Mouse (Mus musculus): ENCODE results near the gene Lgi1. TPM values are rescaled to one million over a fixed set of nuclear protein-coding genes. Genes with fewer than 3 reads are reported as not detected.

Lgi1 gene
- polyA plus RNA-seq, 1 experiment, result not detected

GRCm38 (mm10) chr19:38258651-38259065 lies 5.7 kb upstream of the Lgi1 start:
- Histone ChIP-seq H3K36me3 (ENCODE audit: control insufficient read depth) (no peaks in the 10 kb centered on the region), H3K4me1 (ENCODE audit: control insufficient read depth) (no peaks in the 10 kb centered on the region), H3K9me3 (ENCODE audit: control insufficient read depth, low read length) (no peaks in the 10 kb centered on the region), H3K4me3 (replicated peaks) (no peak overlapping the region), H3K27me3 (ENCODE audit: control insufficient read depth) (peaks cover under 1% of the 10 kb centered on the region)
- no peak for TF ChIP-seq TAL1 (IDR thresholded peaks at IDR 0.05; ENCODE audit: low read length)
- TF ChIP-seq GATA1 (IDR thresholded peaks at IDR 0.05; ENCODE audit: low read length), result no peak

DNA sequence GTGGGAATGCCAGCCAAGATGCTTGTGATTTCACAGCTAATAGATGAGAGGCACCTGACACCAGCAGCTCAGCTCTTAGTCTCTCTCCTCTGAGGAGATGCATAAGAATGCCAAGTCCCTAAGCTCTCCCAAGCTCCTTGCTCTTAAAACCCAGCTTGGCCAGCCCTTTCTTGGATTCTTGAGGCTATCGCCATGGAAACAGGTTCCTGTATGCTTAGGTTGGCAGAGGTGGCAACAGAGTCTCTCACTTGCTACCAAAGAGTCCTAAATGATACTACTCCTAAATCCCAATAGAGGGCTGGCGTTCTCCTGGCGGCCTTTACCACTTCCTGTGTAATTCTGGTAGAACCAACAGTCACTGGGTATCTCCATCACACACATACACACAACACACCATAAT lies 4.9 kb upstream of the Lgi1 start:
- Histone ChIP-seq H3K36me3 (ENCODE audit: control insufficient read depth) (no peaks in the 10 kb centered on the region), H3K27me3 (ENCODE audit: control insufficient read depth) (peaks cover 7% of the 10 kb centered on the region), H3K4me1 (ENCODE audit: control insufficient read depth) (no peaks in the 10 kb centered on the region), H3K4me3 (replicated peaks) (no peak overlapping the region), H3K9me3 (ENCODE audit: control insufficient read depth, low read length) (no peaks in the 10 kb centered on the region)
- TF ChIP-seq GATA1 (IDR thresholded peaks at IDR 0.05; ENCODE audit: low read length) (no peak), TAL1 (IDR thresholded peaks at IDR 0.05; ENCODE audit: low read length) (no peak)

- Histone ChIP-seq H3K27me3 (ENCODE audit: control insufficient read depth) (peaks cover 11% of the 10 kb centered on the region), H3K9me3 (ENCODE audit: control insufficient read depth, low read length) (no peaks in the 10 kb centered on the region), H3K36me3 (ENCODE audit: control insufficient read depth) (no peaks in the 10 kb centered on the region), H3K4me1 (ENCODE audit: control insufficient read depth) (no peaks in the 10 kb centered on the region), H3K4me3 (replicated peaks) (no peak overlapping the region)
- TF ChIP-seq GATA1 (IDR thresholded peaks at IDR 0.05; ENCODE audit: low read length) (no peak), TAL1 (IDR thresholded peaks at IDR 0.05; ENCODE audit: low read length) (no peak)
These were observed 4.0 kb upstream of the Lgi1 start for GRCm38 (mm10) chr19:38260346-38260745.

- H3K4me3 ChIP-seq (replicated peaks), result no peak overlapping the region
- no peak for TF ChIP-seq GATA1 (IDR thresholded peaks at IDR 0.05; ENCODE audit: low read length)
- no peak for TF ChIP-seq TAL1 (IDR thresholded peaks at IDR 0.05; ENCODE audit: low read length)
- no peaks in the 10 kb centered on the region for H3K9me3 ChIP-seq (ENCODE audit: control insufficient read depth, low read length)
- peaks cover 11% of the 10 kb centered on the region for H3K27me3 ChIP-seq (ENCODE audit: control insufficient read depth)
- no peaks in the 10 kb centered on the region for H3K36me3 ChIP-seq (ENCODE audit: control insufficient read depth)
- H3K4me1 ChIP-seq (ENCODE audit: control insufficient read depth), result no peaks in the 10 kb centered on the region
These were observed 3.0 kb upstream of the Lgi1 start for GRCm38 (mm10) chr19:38261351-38261750.

GRCm38 (mm10) chr19:38263829-38264504 lies 369 bp upstream of the Lgi1 start:
- Histone ChIP-seq H3K4me1 (ENCODE audit: control insufficient read depth) (no peaks in the 10 kb centered on the region), H3K27me3 (ENCODE audit: control insufficient read depth) (peaks cover 11% of the 10 kb centered on the region), H3K4me3 (replicated peaks) (no peak overlapping the region), H3K9me3 (ENCODE audit: control insufficient read depth, low read length) (no peaks in the 10 kb centered on the region), H3K36me3 (ENCODE audit: control insufficient read depth) (no peaks in the 10 kb centered on the region)
- TF ChIP-seq GATA1 (IDR thresholded peaks at IDR 0.05; ENCODE audit: low read length) (no peak), TAL1 (IDR thresholded peaks at IDR 0.05; ENCODE audit: low read length) (no peak)

DNA sequence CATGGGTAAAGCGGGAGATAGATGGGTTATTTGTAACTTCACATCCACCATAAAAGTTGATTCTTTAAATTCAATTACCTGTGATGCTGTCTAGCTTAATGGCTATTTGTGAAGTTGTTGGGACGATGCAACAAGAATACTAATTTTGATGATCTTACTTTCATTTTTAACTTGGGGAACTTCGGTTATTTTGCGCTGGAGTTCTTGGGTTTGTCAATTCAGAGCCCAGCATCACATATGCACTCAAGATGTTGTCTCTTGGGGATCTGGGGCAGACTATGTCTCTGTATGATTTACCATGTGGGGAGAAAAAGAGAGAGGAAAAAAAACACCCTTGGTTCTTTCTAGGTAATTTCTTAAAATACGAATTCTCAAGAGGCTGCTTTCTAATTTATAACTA lies 1.4 kb downstream of the Lgi1 start:
- no peaks in the 10 kb centered on the region for H3K4me1 ChIP-seq (ENCODE audit: control insufficient read depth)
- H3K9me3 ChIP-seq (ENCODE audit: control insufficient read depth, low read length), result no peaks in the 10 kb centered on the region
- H3K27me3 ChIP-seq (ENCODE audit: control insufficient read depth), result peaks cover 11% of the 10 kb centered on the region
- no peak for TF ChIP-seq TAL1 (IDR thresholded peaks at IDR 0.05; ENCODE audit: low read length)
- TF ChIP-seq GATA1 (IDR thresholded peaks at IDR 0.05; ENCODE audit: low read length), result no peak
- no peaks in the 10 kb centered on the region for H3K36me3 ChIP-seq (ENCODE audit: control insufficient read depth)
- no peak overlapping the region for H3K4me3 ChIP-seq (replicated peaks)

- H3K27me3 ChIP-seq (ENCODE audit: control insufficient read depth), result peaks cover 11% of the 10 kb centered on the region
- TF ChIP-seq GATA1 (IDR thresholded peaks at IDR 0.05; ENCODE audit: low read length) (no peak), TAL1 (IDR thresholded peaks at IDR 0.05; ENCODE audit: low read length) (no peak)
- no peak overlapping the region for H3K4me3 ChIP-seq (replicated peaks)
- no peaks in the 10 kb centered on the region for H3K4me1 ChIP-seq (ENCODE audit: control insufficient read depth)
- H3K9me3 ChIP-seq (ENCODE audit: control insufficient read depth, low read length), result no peaks in the 10 kb centered on the region
- no peaks in the 10 kb centered on the region for H3K36me3 ChIP-seq (ENCODE audit: control insufficient read depth)
These were observed 3.1 kb downstream of the Lgi1 start for GRCm38 (mm10) chr19:38267469-38267868.

DNA sequence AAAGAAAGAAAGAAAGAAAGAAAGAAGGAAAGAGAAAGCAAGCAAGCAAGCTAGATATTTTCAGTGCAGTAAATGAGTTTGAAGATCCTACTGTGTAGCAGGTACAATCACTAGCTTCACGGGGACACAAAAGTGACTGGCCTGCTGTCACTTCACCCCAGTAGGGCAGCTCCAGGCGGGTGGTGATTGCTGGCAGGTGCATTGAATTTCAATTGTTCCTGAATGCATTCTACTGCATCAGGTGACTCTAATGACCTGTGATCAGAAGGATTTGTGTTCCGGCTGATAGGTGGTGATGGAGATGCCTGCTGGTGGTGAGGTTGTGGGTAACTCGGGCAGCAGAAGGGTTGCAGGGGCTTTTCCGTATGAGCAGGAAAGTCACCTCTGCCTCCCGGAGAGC lies 6.7 kb downstream of the Lgi1 start:
- Histone ChIP-seq H3K4me1 (ENCODE audit: control insufficient read depth) (no peaks in the 10 kb centered on the region), H3K27me3 (ENCODE audit: control insufficient read depth) (no peaks in the 10 kb centered on the region; the same call in 1 of the 2 replicates), H3K9me3 (ENCODE audit: control insufficient read depth, low read length) (no peaks in the 10 kb centered on the region), H3K36me3 (ENCODE audit: control insufficient read depth) (no peaks in the 10 kb centered on the region), H3K4me3 (replicated peaks) (no peak overlapping the region)
- TF ChIP-seq GATA1 (IDR thresholded peaks at IDR 0.05; ENCODE audit: low read length) (no peak), TAL1 (IDR thresholded peaks at IDR 0.05; ENCODE audit: low read length) (no peak)

DNA sequence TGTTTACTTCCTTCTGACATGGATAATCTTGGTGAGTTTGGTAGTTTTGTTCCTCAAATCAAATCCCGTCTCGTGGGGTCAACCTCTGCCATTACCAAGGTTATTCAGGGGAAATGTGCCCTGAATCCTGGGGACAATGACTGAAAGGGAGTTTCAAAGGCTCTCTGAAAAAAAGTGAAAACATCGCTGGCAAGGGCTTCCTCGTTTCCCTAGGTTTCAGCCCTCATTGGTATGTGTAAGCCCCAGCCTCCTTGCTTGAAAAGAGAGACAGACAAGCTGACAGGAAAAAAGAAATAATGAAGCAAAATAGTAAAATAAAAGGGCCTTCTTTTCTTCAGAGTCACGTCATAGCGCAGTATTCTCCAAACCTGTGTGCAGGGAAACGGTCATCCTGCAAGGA lies 9.5 kb downstream of the Lgi1 start:
- H3K9me3 ChIP-seq (ENCODE audit: control insufficient read depth, low read length), result no peaks in the 10 kb centered on the region
- TF ChIP-seq GATA1 (IDR thresholded peaks at IDR 0.05; ENCODE audit: low read length) (no peak), TAL1 (IDR thresholded peaks at IDR 0.05; ENCODE audit: low read length) (no peak)
- H3K4me1 ChIP-seq (ENCODE audit: control insufficient read depth), result no peaks in the 10 kb centered on the region
- no peaks in the 10 kb centered on the region for H3K36me3 ChIP-seq (ENCODE audit: control insufficient read depth)
- no peaks in the 10 kb centered on the region; the same call in 1 of the 2 replicates for H3K27me3 ChIP-seq (ENCODE audit: control insufficient read depth)
- H3K4me3 ChIP-seq (replicated peaks), result no peak overlapping the region
